Mouse (Mus musculus): ENCODE results near the gene Sptssb.

DNA sequence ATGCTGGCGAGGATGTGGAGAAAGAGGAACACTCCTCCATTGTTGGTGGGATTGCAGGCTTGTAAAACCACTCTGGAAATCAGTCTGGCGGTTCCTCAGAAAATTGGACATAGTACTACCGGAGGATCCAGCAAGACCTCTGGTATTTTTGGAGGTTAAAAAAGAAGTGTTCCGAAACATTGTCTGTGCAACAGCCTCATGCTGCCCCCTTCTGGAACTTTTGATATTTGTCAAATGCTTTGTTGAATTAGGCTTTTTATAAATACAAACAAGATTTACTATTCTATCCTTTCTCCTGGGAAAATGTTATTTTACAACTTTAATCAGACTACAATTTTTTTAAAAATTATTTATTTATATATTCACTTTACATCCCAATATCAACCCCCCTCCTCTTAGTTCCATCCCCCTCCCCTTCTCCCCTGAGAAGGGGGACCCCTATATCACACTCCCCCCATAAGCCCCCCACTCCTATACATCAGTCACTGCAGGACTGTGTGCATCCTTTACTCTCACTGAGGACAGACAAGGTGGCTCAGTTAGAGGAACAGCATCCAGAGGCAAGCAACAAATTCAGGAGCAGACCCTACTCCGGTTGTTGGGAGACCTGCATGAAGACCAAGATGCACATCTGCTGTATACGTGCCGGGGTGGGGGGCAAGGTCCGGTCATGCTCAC, 38.3 kb upstream of the Sptssb start:
- TF ChIP-seq CTCF (IDR thresholded peaks at IDR 0.05; ENCODE audit: borderline replicate concordance, extremely low read depth, insufficient read depth, insufficient read length) (peak; percentile 25; the same call in 1 of the 2 replicates), POLR2A (IDR thresholded peaks at IDR 0.05; ENCODE audit: borderline replicate concordance, extremely low read depth, insufficient read depth, insufficient read length, poor library complexity, severe bottlenecking) (no peak)
